Mouse (Mus musculus) lung, embryonic 14.5 days (tissue): Measurements from ENCODE around the gene Fcrla. TPM values are rescaled to one million over a fixed set of nuclear protein-coding genes. Genes with fewer than 3 reads are reported as not detected.

ENCODE experiments used
- ATAC-seq: fragments of 200-750 bp; cut with Nextera tagmentation; 2 replicates; pipeline ENCODE4 v1.8.0; 2017; ENCODE audit warnings: mild to moderate bottlenecking, moderate TSS enrichment, moderate library complexity; ENCODE audit not compliant: insufficient read depth
- DNase-seq: peaks from one replicate; pipeline ENCODE4 v3.0.0-alpha.2; 2015
- H3K27ac ChIP-seq: fragments of 300-500 bp; sonication (generic); 2 replicates; pipeline ENCODE4 v1.5.1; 2014; ENCODE audit warnings: low read depth, mild to moderate bottlenecking, moderate library complexity
- H3K27me3 ChIP-seq: fragments of 300-500 bp; sonication (generic); 2 replicates; pipeline ENCODE4 v1.6.1; 2014; ENCODE audit warnings: low read length, control low read depth; ENCODE audit not compliant: insufficient read depth
- H3K36me3 ChIP-seq: fragments of 300-500 bp; sonication (generic); 2 replicates; pipeline ENCODE4 v1.6.1; 2014; ENCODE audit warnings: control low read depth; ENCODE audit not compliant: insufficient read depth
- H3K4me1 ChIP-seq: fragments of 300-500 bp; sonication (generic); 2 replicates; pipeline ENCODE4 v1.6.1; 2014; ENCODE audit warnings: antibody characterized with exemption, control low read depth; ENCODE audit not compliant: insufficient read depth
- H3K4me2 ChIP-seq: fragments of 300-500 bp; sonication (generic); 2 replicates; pipeline ENCODE4 v1.6.1; 2014; ENCODE audit warnings: mild to moderate bottlenecking
- H3K4me3 ChIP-seq: fragments of 300-500 bp; sonication (generic); 2 replicates; pipeline ENCODE4 v1.5.1; 2014; ENCODE audit warnings: low read depth, low read length
- H3K9ac ChIP-seq: fragments of 300-500 bp; sonication (generic); 2 replicates; pipeline ENCODE4 v1.6.1; 2014
- H3K9me3 ChIP-seq: fragments of 300-500 bp; sonication (generic); 2 replicates; pipeline ENCODE4 v1.6.1; 2016; ENCODE audit warnings: low read depth, low read length, control low read depth
- CTCF ChIP-seq: IDR thresholded peaks from 2 replicates; pipeline ENCODE4 v1.5.1; 2016; ENCODE audit warnings: antibody characterized with exemption, low read depth
- WGBS: fragments of 180-500 bp; shearing (Covaris S2); extraction: QIAGEN DNeasy Blood & Tissue Kit; methylation state at CpG from one replicate; pipeline ENCODE4 v1.1.7; 2014; 5-methylcytosine and 5-hydroxymethylcytosine counted together
- polyA plus RNA-seq: library from polyadenylated mRNA; unstranded; fragments of >200 nt; fragmentation: Nextera tagmentation; extraction: Ambion mirVana; gene quantifications from 2 replicates; pipeline ENCODE4 v1.2.1, GENCODE M21; 2014

Fcrla gene
- polyA plus RNA-seq, 1 experiment from 2014 or later, result not detected

DNA sequence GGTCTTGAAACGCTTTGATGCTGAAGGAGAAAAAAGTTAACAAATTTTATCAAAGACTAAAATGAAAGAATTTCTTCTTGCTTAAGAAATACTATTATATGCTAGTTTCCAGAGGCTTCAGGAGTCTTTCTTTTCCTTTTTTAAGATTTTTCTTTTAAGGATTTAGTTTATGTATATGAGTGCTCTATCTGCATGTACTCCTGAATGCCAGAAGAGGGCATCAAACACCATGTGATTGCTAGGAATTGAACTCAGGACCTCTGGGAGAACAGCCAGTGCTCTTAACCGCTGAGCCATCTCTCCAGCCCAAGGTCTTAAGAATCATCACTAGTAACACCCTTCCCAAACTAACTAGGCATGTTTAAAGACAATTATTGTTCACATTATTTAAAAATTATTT lies 55.4 kb downstream of the Fcrla start:
- Histone ChIP-seq H3K9me3 (no peaks in the 10 kb centered on the region), H3K36me3 (peaks cover 36% of the 10 kb centered on the region), H3K27me3 (no peaks in the 10 kb centered on the region), H3K9ac (no peak overlapping the region), H3K27ac (no peak overlapping the region), H3K4me2 (no peak overlapping the region), H3K4me3 (no peak overlapping the region), H3K4me1 (no peaks in the 10 kb centered on the region)
- DNase-seq (no peak), ATAC-seq (no peak)
- TF ChIP-seq CTCF, result no peak
- WGBS, result 93% methylated on average over 2 of the region's 2 CpGs

DNA sequence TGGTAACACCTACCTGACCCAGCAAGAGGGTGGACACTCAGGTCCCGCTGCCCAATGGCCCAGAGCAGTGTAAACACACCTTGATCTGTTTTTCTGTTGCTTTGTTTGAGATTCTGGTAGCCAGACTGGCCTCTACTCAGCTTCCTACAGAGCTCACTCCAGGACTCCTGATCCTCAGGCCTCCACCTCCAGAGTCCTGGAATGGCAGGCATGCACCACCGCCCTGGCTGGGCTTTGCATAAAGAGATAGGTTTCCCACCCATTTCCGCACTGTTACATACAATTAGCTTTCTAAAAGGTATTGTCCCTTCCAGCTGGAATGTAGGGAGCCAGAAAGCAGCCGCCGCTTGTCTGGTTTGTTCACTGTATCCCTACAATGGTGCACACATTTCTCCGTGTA lies 56.0 kb downstream of the Fcrla start:
- no peaks in the 10 kb centered on the region for H3K27me3 ChIP-seq
- no peak overlapping the region for H3K9ac ChIP-seq
- H3K36me3 ChIP-seq, result peaks cover 33% of the 10 kb centered on the region
- ATAC-seq (no peak), DNase-seq (no peak)
- no peaks in the 10 kb centered on the region for H3K4me1 ChIP-seq
- H3K4me2 ChIP-seq, result no peak overlapping the region
- no peak overlapping the region for H3K27ac ChIP-seq
- TF ChIP-seq CTCF, result no peak
- H3K9me3 ChIP-seq, result no peaks in the 10 kb centered on the region
- H3K4me3 ChIP-seq, result no peak overlapping the region
- WGBS, result 85% methylated on average over 6 of the region's 6 CpGs

DNA sequence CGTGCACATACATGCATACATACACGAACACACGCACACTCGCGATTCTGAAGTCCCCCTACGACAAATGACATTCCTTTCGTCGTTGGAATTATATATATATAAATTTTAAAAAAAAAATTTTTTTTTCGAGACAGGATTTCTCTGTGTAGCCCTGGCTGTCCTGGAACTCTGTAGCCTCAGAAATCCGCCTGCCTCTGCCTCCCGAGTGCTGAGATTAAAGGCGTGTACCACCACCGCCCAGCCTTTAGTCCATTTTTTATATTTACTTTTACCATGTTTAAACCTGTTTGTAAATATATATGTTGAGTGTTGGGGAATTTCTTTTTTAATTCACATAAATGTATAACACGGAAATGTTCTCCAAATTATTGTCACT lies 58.5 kb downstream of the Fcrla start:
- H3K4me2 ChIP-seq, result peak overlapping the region; percentile 87
- WGBS, result 16% methylated on average over 14 of the region's 14 CpGs
- peaks cover 17% of the 10 kb centered on the region for H3K36me3 ChIP-seq
- ATAC-seq (no peak; the same call in 1 of the 2 replicates), DNase-seq (no peak)
- no peak overlapping the region for H3K27ac ChIP-seq
- peak overlapping the region; percentile 85 for H3K9ac ChIP-seq
- no peaks in the 10 kb centered on the region for H3K4me1 ChIP-seq
- no peaks in the 10 kb centered on the region for H3K9me3 ChIP-seq
- no peaks in the 10 kb centered on the region for H3K27me3 ChIP-seq
- TF ChIP-seq CTCF, result no peak
- peak overlapping the region; percentile 92 for H3K4me3 ChIP-seq

DNA sequence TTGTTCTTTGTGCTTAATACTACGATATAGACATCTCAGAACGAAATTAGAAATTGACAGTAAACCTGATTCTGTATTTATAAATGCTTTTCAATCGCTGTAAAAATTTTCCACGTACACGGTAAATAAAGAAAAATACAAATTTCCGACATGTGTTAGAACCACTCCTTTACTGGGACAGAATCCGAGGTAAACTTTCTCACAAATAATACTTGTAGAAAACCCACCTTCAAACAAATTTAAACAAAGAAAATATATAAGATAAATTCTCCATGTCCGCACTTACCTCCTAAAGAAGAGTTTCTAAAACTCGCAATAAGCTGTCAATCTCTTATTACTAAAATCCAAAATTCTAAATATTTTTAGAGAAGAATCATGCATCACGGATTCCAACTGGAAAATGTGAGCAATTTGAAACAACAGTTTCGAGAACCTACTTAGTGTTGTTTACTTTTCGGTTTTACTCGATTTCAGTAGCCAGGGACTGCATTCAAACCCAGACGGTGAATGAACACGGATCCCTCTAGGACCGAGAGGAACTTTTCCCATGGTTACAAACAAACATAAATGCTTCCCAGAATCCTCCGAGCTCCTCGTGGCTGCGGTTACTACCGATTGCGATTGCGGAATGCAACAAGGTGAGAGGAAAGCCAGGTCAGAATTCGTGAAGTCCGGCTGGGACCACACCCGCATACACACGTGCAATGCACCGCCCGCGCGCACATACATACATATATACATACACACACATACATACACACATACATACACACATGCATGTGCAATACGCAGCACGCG lies 59.1 kb downstream of the Fcrla start:
- WGBS, result under 1% methylated on average over 33 of the region's 33 CpGs
- Histone ChIP-seq H3K27me3 (no peaks in the 10 kb centered on the region), H3K4me2 (peak overlapping the region; percentile 87), H3K36me3 (peaks cover 12% of the 10 kb centered on the region; the same call in 1 of the 2 replicates), H3K4me3 (peak overlapping the region; percentile 92), H3K9ac (peak overlapping the region; percentile 85), H3K27ac (peak overlapping the region; percentile 75), H3K4me1 (no peaks in the 10 kb centered on the region), H3K9me3 (no peaks in the 10 kb centered on the region)
- TF ChIP-seq CTCF, result no peak
- DNase-seq (peak; percentile 92), ATAC-seq (peak; percentile 86)

DNA sequence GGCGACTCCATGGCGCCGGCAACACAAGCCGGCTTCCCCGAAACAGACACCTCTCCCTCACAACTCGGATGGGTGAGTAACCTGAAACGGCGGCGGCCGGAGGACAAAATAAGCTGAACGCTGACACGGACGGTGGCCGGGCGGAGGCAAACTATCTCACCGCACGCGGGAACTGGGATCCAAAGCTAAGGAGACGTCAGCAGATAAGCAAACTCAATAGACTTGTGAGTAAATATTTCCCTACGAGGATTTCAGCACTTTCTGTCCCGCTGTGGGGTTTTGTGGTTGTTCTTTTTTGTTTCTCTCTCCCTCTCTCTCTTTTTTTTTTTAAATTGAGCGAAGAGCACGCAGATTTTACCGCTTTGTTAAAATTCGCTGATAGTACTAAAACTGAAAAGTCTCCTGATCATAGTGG lies 59.7 kb downstream of the Fcrla start, which contains the start of gene Atf6:
Gene Atf6, minus strand, starts transcription at position 81 of the 415 bp plus-strand sequence.
- peak within 1 kb of the TSS; percentile 92 for H3K4me3 ChIP-seq
- TF ChIP-seq CTCF, result no peak
- peak; percentile 97 for DNase-seq
- under 1% methylated on average over 25 of the region's 25 CpGs for WGBS
- H3K9ac ChIP-seq, result peak within 1 kb of the TSS; percentile 85
- ATAC-seq, result peak; percentile 84
- peak within 1 kb of the TSS; percentile 87 for H3K4me2 ChIP-seq
- no peaks in the 10 kb centered on the region for H3K9me3 ChIP-seq
- H3K4me1 ChIP-seq, result no peaks in the 10 kb centered on the region
- peak within 1 kb of the TSS; percentile 75 for H3K27ac ChIP-seq
- no peaks in the 10 kb centered on the region for H3K27me3 ChIP-seq
- peaks cover 9% of the 10 kb centered on the region; the same call in 1 of the 2 replicates for H3K36me3 ChIP-seq

Other genes with a start within 250 kb of the Fcrla start
- gene Atf6, start 59.8 kb downstream of the Fcrla start, polyA plus RNA-seq, result 9.9 and 11.2 TPM in 2 replicates
- gene Gm26620, start 42.5 kb downstream of the Fcrla start, polyA plus RNA-seq, result 0.66 TPM in 1 of 2 replicates, not detected in the other
- 36.7 and 39.9 TPM in 2 replicates for gene Dusp12, start 42.0 kb downstream of the Fcrla start, polyA plus RNA-seq
- gene Fcrlb, start 14.6 kb downstream of the Fcrla start, polyA plus RNA-seq, result not detected in 2 replicates
- gene Fcgr2b, start 49.0 kb upstream of the Fcrla start, polyA plus RNA-seq, result 2.3 and 2.4 TPM in 2 replicates
- gene Fcgr4, start 91.3 kb upstream of the Fcrla start, polyA plus RNA-seq, result 0.35 and 0.47 TPM in 2 replicates
- 10.8 and 14.3 TPM in 2 replicates for gene Fcgr3, start 137.4 kb upstream of the Fcrla start, polyA plus RNA-seq
- 2.0 and 2.2 TPM in 2 replicates for gene Cfap126, start 186.3 kb upstream of the Fcrla start, polyA plus RNA-seq
- 281 and 304 TPM in 2 replicates for gene Sdhc, start 223.0 kb upstream of the Fcrla start, polyA plus RNA-seq
- gene Mpz, start 223.1 kb upstream of the Fcrla start, polyA plus RNA-seq, result 0.24 and 0.49 TPM in 2 replicates